Mouse (Mus musculus) G1E (cell line): Measurements from ENCODE around the gene Oas3.

ENCODE experiments used
- CTCF ChIP-seq: IDR thresholded peaks from 2 replicates; pipeline ENCODE4 v1.5.1; 2012; ENCODE audit warnings: low read depth, low read length, inconsistent platforms, mixed read lengths
- TAL1 ChIP-seq: conservative IDR thresholded peaks from 2 replicates; pipeline ENCODE4 v1.6.1; 2012; ENCODE audit warnings: low read depth, low read length, inconsistent platforms, mixed read lengths

GRCm38 (mm10) chr5:120813023-120813422 lies 35.6 kb upstream of the Oas3 start:
- TF ChIP-seq CTCF (no peak), TAL1 (no peak)
